Mouse (Mus musculus): Measurements from ENCODE around the gene Kmt2c. TPM values are rescaled to one million over a fixed set of nuclear protein-coding genes. Genes with fewer than 3 reads are reported as not detected.
A peak's percentile ranks its signal among the peaks of the same experiment; 100 is the strongest.

Gene Kmt2c
- polyA plus RNA-seq, 1 experiment: 0.60 TPM

GRCm38 (mm10) chr5:25535566-25535965, 37.0 kb upstream of the Kmt2c start:
- Histone ChIP-seq H3K9me3 (ENCODE audit: control insufficient read depth, low read length) (no peaks in the 10 kb centered on the region), H3K36me3 (ENCODE audit: control insufficient read depth) (no peaks in the 10 kb centered on the region), H3K4me3 (replicated peaks) (no peak overlapping the region), H3K4me1 (ENCODE audit: control insufficient read depth) (peaks cover 34% of the 10 kb centered on the region), H3K27me3 (ENCODE audit: control insufficient read depth) (peaks cover 2% of the 10 kb centered on the region; the same call in 1 of the 2 replicates)
- TF ChIP-seq TAL1 (IDR thresholded peaks at IDR 0.05; ENCODE audit: low read length) (no peak), GATA1 (IDR thresholded peaks at IDR 0.05; ENCODE audit: low read length) (no peak)

GRCm38 (mm10) chr5:25533298-25533697, 34.7 kb upstream of the Kmt2c start:
- no peak for TF ChIP-seq GATA1 (IDR thresholded peaks at IDR 0.05; ENCODE audit: low read length)
- TF ChIP-seq TAL1 (IDR thresholded peaks at IDR 0.05; ENCODE audit: low read length): no peak
- H3K27me3 ChIP-seq (ENCODE audit: control insufficient read depth): peaks cover 2% of the 10 kb centered on the region; the same call in 1 of the 2 replicates
- H3K4me1 ChIP-seq (ENCODE audit: control insufficient read depth): peaks cover 47% of the 10 kb centered on the region
- no peaks in the 10 kb centered on the region for H3K9me3 ChIP-seq (ENCODE audit: control insufficient read depth, low read length)
- H3K36me3 ChIP-seq (ENCODE audit: control insufficient read depth): no peaks in the 10 kb centered on the region
- no peak overlapping the region for H3K4me3 ChIP-seq (replicated peaks)

- Histone ChIP-seq H3K36me3 (ENCODE audit: control insufficient read depth) (no peaks in the 10 kb centered on the region), H3K4me3 (replicated peaks) (peak overlapping the region; percentile 7)
Observed at GRCm38 (mm10) chr5:25532256-25533147, 33.9 kb upstream of the Kmt2c start.

GRCm38 (mm10) chr5:25530629-25531028, 32.0 kb upstream of the Kmt2c start:
- no peaks in the 10 kb centered on the region for H3K9me3 ChIP-seq (ENCODE audit: control insufficient read depth, low read length)
- peak overlapping the region; percentile 77 for H3K4me3 ChIP-seq (replicated peaks)
- TF ChIP-seq GATA1 (IDR thresholded peaks at IDR 0.05; ENCODE audit: low read length) (no peak), TAL1 (IDR thresholded peaks at IDR 0.05; ENCODE audit: low read length) (no peak)
- no peaks in the 10 kb centered on the region for H3K36me3 ChIP-seq (ENCODE audit: control insufficient read depth)
- peaks cover 2% of the 10 kb centered on the region; the same call in 1 of the 2 replicates for H3K27me3 ChIP-seq (ENCODE audit: control insufficient read depth)
- H3K4me1 ChIP-seq (ENCODE audit: control insufficient read depth): peaks cover 63% of the 10 kb centered on the region

More at GRCm38 (mm10) chr5:25532256-25533147, 33.9 kb upstream of the Kmt2c start:
- Histone ChIP-seq H3K9me3 (ENCODE audit: control insufficient read depth, low read length) (no peaks in the 10 kb centered on the region), H3K27me3 (ENCODE audit: control insufficient read depth) (peaks cover 2% of the 10 kb centered on the region; the same call in 1 of the 2 replicates), H3K4me1 (ENCODE audit: control insufficient read depth) (peaks cover 54% of the 10 kb centered on the region)
- TF ChIP-seq TAL1 (IDR thresholded peaks at IDR 0.05; ENCODE audit: low read length) (no peak), GATA1 (IDR thresholded peaks at IDR 0.05; ENCODE audit: low read length) (no peak)

GRCm38 (mm10) chr5:25529529-25530421, 31.2 kb upstream of the Kmt2c start:
- Histone ChIP-seq H3K9me3 (ENCODE audit: control insufficient read depth, low read length) (no peaks in the 10 kb centered on the region), H3K27me3 (ENCODE audit: control insufficient read depth) (no peaks in the 10 kb centered on the region), H3K36me3 (ENCODE audit: control insufficient read depth) (no peaks in the 10 kb centered on the region), H3K4me3 (replicated peaks) (peak overlapping the region; percentile 77), H3K4me1 (ENCODE audit: control insufficient read depth) (peaks cover 64% of the 10 kb centered on the region)
- TF ChIP-seq TAL1 (IDR thresholded peaks at IDR 0.05; ENCODE audit: low read length) (no peak), GATA1 (IDR thresholded peaks at IDR 0.05; ENCODE audit: low read length) (no peak)

GRCm38 (mm10) chr5:25528851-25529528, 30.4 kb upstream of the Kmt2c start:
- Histone ChIP-seq H3K4me1 (ENCODE audit: control insufficient read depth) (peaks cover 64% of the 10 kb centered on the region), H3K36me3 (ENCODE audit: control insufficient read depth) (no peaks in the 10 kb centered on the region), H3K27me3 (ENCODE audit: control insufficient read depth) (no peaks in the 10 kb centered on the region), H3K4me3 (replicated peaks) (peak overlapping the region; percentile 77), H3K9me3 (ENCODE audit: control insufficient read depth, low read length) (no peaks in the 10 kb centered on the region)
- no peak for TF ChIP-seq TAL1 (IDR thresholded peaks at IDR 0.05; ENCODE audit: low read length)
- TF ChIP-seq GATA1 (IDR thresholded peaks at IDR 0.05; ENCODE audit: low read length): no peak

- Histone ChIP-seq H3K36me3 (ENCODE audit: control insufficient read depth) (no peaks in the 10 kb centered on the region), H3K9me3 (ENCODE audit: control insufficient read depth, low read length) (no peaks in the 10 kb centered on the region), H3K4me3 (replicated peaks) (no peak overlapping the region), H3K27me3 (ENCODE audit: control insufficient read depth) (no peaks in the 10 kb centered on the region), H3K4me1 (ENCODE audit: control insufficient read depth) (peaks cover 59% of the 10 kb centered on the region)
- TF ChIP-seq TAL1 (IDR thresholded peaks at IDR 0.05; ENCODE audit: low read length) (no peak), GATA1 (IDR thresholded peaks at IDR 0.05; ENCODE audit: low read length) (no peak)
Observed at GRCm38 (mm10) chr5:25527971-25528370, 29.4 kb upstream of the Kmt2c start.

GRCm38 (mm10) chr5:25526926-25527325, 28.3 kb upstream of the Kmt2c start:
- TF ChIP-seq GATA1 (IDR thresholded peaks at IDR 0.05; ENCODE audit: low read length) (no peak), TAL1 (IDR thresholded peaks at IDR 0.05; ENCODE audit: low read length) (no peak)
- H3K9me3 ChIP-seq (ENCODE audit: control insufficient read depth, low read length): no peaks in the 10 kb centered on the region
- no peak overlapping the region for H3K4me3 ChIP-seq (replicated peaks)
- H3K36me3 ChIP-seq (ENCODE audit: control insufficient read depth): no peaks in the 10 kb centered on the region
- peaks cover 49% of the 10 kb centered on the region for H3K4me1 ChIP-seq (ENCODE audit: control insufficient read depth)
- H3K27me3 ChIP-seq (ENCODE audit: control insufficient read depth): no peaks in the 10 kb centered on the region
